Mouse (Mus musculus): ENCODE measurements around the gene Msh5. TPM values are rescaled to one million over a fixed set of nuclear protein-coding genes. Genes with fewer than 3 reads are reported as not detected.
A peak's percentile ranks its signal among the peaks of the same experiment; 100 is the strongest.

Gene Msh5
- polyA plus RNA-seq, 1 experiment from 2014 or later: 3.3 TPM

GRCm38 (mm10) chr17:35024261-35024660 is 22.3 kb downstream of the Msh5 start:
- H3K4me3 ChIP-seq: no peak overlapping the region

DNA sequence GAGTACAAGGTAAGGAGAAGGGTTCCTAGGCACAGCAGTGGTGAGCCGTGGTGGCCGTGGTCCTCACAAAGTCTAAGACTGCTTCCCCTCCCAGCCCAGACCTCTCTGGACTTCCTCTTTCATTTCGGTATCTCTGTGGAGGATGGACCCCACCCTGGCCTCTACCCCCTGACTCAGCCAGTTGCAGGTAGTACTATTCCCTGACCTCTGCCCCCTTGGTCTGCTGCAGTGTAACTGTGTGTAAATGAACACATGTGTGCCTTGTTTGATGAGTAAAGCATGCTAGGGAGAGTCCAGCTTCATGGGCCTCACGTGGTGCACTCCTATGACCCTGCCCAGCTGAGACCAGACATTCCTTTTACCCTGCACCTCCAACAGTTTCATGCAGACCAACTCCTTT is 22.8 kb downstream of the Msh5 start:
- no peaks in the 10 kb centered on the region for H3K36me3 ChIP-seq (replicated peaks)
- no peak overlapping the region for H3K9ac ChIP-seq
- H3K27me3 ChIP-seq (replicated peaks): no peaks in the 10 kb centered on the region
- H3K4me2 ChIP-seq: no peak overlapping the region
- no peak for ATAC-seq (replicated peaks)
- no peak overlapping the region for H3K27ac ChIP-seq
- 81% methylated on average over 4 of the region's 4 CpGs for WGBS
- H3K9me3 ChIP-seq: no peaks in the 10 kb centered on the region
- no peak overlapping the region for H3K4me3 ChIP-seq
- H3K4me1 ChIP-seq: peaks cover 8% of the 10 kb centered on the region

More at GRCm38 (mm10) chr17:35024261-35024660, 22.3 kb downstream of the Msh5 start:
- ATAC-seq (replicated peaks): no peak
- H3K27me3 ChIP-seq (replicated peaks): no peaks in the 10 kb centered on the region
- no peak overlapping the region for H3K9ac ChIP-seq
- H3K4me1 ChIP-seq: peaks cover 8% of the 10 kb centered on the region
- no peaks in the 10 kb centered on the region for H3K36me3 ChIP-seq (replicated peaks)
- H3K27ac ChIP-seq: no peak overlapping the region
- WGBS: 74% methylated on average over 13 of the region's 13 CpGs
- H3K4me2 ChIP-seq: no peak overlapping the region
- H3K9me3 ChIP-seq: no peaks in the 10 kb centered on the region

DNA sequence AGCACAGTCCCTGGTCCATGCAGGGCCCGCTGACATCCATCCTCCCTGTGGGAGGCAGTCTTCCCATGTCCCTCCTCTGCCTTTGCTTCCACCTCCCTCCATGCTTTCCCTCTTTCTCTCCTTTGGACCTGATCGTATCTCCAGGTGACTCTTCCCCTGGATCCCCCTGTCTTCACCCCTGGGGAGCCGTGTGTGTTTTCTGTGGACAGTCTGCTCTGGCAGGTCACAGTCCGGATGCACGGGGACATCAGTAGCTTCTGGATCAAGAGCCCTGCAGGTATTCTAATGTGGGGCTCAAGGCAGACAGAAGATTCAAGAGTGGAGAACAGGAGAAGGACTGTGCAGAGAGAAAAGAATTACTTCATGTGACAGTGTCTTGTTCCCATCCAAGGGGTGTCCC is 23.3 kb downstream of the Msh5 start:
- Histone ChIP-seq H3K9me3 (no peaks in the 10 kb centered on the region), H3K27ac (no peak overlapping the region), H3K36me3 (replicated peaks) (no peaks in the 10 kb centered on the region), H3K9ac (no peak overlapping the region), H3K4me3 (no peak overlapping the region), H3K4me2 (no peak overlapping the region), H3K4me1 (peaks cover 8% of the 10 kb centered on the region), H3K27me3 (replicated peaks) (no peaks in the 10 kb centered on the region)
- 83% methylated on average over 5 of the region's 5 CpGs for WGBS
- ATAC-seq (replicated peaks): no peak

DNA sequence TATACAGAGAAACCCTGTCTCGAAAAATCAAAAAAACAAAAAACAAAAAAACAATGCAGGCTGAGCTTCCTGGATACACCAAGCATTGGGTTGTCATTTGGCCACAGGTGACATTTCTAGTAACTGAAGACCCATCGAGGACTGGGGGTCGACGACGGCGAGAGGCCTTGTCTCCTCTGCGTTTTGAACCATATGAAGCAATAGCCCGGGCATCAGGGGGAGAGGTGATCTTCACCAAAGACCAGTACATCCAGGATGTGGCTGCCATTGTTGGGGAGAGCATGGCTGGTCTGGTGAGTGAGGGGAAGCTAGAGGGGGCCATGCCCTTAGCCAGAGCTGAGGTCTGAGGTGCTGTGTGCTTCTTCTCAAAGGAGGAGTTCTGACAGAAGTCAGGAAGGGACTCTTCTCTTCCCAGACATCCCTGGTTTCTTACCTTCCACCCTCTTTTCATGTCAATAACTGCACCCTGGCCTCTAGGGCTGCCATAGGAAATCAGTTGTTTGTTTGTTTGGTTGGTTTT is 23.9 kb downstream of the Msh5 start:
- Histone ChIP-seq H3K4me1 (peaks cover 8% of the 10 kb centered on the region), H3K4me2 (no peak overlapping the region), H3K27ac (no peak overlapping the region), H3K9me3 (no peaks in the 10 kb centered on the region), H3K4me3 (no peak overlapping the region), H3K27me3 (replicated peaks) (no peaks in the 10 kb centered on the region), H3K9ac (no peak overlapping the region), H3K36me3 (replicated peaks) (no peaks in the 10 kb centered on the region)
- ATAC-seq (replicated peaks): no peak
- WGBS: 93% methylated on average over 8 of the region's 8 CpGs

GRCm38 (mm10) chr17:35021842-35022477 is 24.6 kb downstream of the Msh5 start:
- 47% methylated on average over 6 of the region's 6 CpGs for WGBS
- H3K9ac ChIP-seq: no peak overlapping the region
- no peaks in the 10 kb centered on the region for H3K36me3 ChIP-seq (replicated peaks)
- no peak overlapping the region for H3K4me2 ChIP-seq
- H3K27me3 ChIP-seq (replicated peaks): no peaks in the 10 kb centered on the region
- ATAC-seq (replicated peaks): no peak
- H3K27ac ChIP-seq: no peak overlapping the region
- H3K4me3 ChIP-seq: no peak overlapping the region
- no peaks in the 10 kb centered on the region for H3K9me3 ChIP-seq
- peaks cover 6% of the 10 kb centered on the region for H3K4me1 ChIP-seq

- Histone ChIP-seq H3K9me3 (no peaks in the 10 kb centered on the region), H3K36me3 (replicated peaks) (no peaks in the 10 kb centered on the region), H3K27ac (no peak overlapping the region), H3K4me1 (peaks cover 8% of the 10 kb centered on the region), H3K9ac (no peak overlapping the region), H3K27me3 (replicated peaks) (no peaks in the 10 kb centered on the region), H3K4me3 (no peak overlapping the region), H3K4me2 (peak overlapping the region; percentile 31; the same call in 1 of the 2 replicates)
- peak; percentile 30; the same call in 1 of the 2 replicates for ATAC-seq (replicated peaks)
- 4% methylated on average over 17 of the region's 17 CpGs for WGBS
Measured at GRCm38 (mm10) chr17:35021163-35021808, 25.3 kb downstream of the Msh5 start.

DNA sequence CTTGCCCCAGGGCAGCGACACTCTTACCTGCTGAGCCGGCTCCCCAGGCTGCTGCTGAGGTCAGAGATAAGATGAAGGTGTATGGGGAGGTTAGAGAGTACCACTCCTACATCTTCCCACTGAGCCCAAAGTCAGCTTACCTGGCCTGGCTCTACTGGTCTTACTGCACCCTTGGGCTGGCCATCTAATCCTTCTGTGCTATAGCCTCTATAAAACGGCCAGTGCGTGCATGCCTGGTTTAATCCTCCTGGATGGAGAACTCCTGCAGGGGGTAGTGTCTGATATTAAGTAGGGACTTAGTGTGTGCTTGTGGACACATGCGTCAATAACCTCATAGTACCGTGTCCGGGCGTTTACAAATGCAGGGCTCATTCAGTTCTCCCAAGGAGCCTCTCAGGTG is 26.0 kb downstream of the Msh5 start:
- WGBS: 82% methylated on average over 8 of the region's 8 CpGs
- Histone ChIP-seq H3K4me1 (peaks cover 9% of the 10 kb centered on the region), H3K9ac (no peak overlapping the region), H3K27me3 (replicated peaks) (no peaks in the 10 kb centered on the region), H3K27ac (no peak overlapping the region), H3K4me3 (no peak overlapping the region), H3K9me3 (no peaks in the 10 kb centered on the region), H3K4me2 (no peak overlapping the region), H3K36me3 (replicated peaks) (no peaks in the 10 kb centered on the region; the same call in 1 of the 2 replicates)
- no peak for ATAC-seq (replicated peaks)

- Histone ChIP-seq H3K27ac (no peak overlapping the region), H3K9me3 (no peaks in the 10 kb centered on the region), H3K4me1 (peaks cover 9% of the 10 kb centered on the region), H3K36me3 (replicated peaks) (no peaks in the 10 kb centered on the region; the same call in 1 of the 2 replicates), H3K9ac (no peak overlapping the region), H3K27me3 (replicated peaks) (no peaks in the 10 kb centered on the region), H3K4me2 (no peak overlapping the region), H3K4me3 (no peak overlapping the region)
- no peak for ATAC-seq (replicated peaks)
- WGBS: 78% methylated on average over 11 of the region's 11 CpGs
Measured at GRCm38 (mm10) chr17:35019894-35020293, 26.7 kb downstream of the Msh5 start.

- Histone ChIP-seq H3K27ac (no peak overlapping the region), H3K9me3 (no peaks in the 10 kb centered on the region), H3K4me3 (no peak overlapping the region), H3K9ac (no peak overlapping the region), H3K36me3 (replicated peaks) (peaks cover 13% of the 10 kb centered on the region; the same call in 1 of the 2 replicates), H3K4me2 (no peak overlapping the region), H3K4me1 (peaks cover 9% of the 10 kb centered on the region), H3K27me3 (replicated peaks) (no peaks in the 10 kb centered on the region)
- WGBS: 85% methylated on average over 3 of the region's 3 CpGs
- no peak for ATAC-seq (replicated peaks)
Measured at GRCm38 (mm10) chr17:35018171-35018570, 28.4 kb downstream of the Msh5 start.

GRCm38 (mm10) chr17:35017706-35018030 is 28.9 kb downstream of the Msh5 start:
- H3K4me3 ChIP-seq: no peak overlapping the region
- peaks cover 9% of the 10 kb centered on the region for H3K4me1 ChIP-seq
- WGBS: 75% methylated on average over 14 of the region's 14 CpGs
- H3K27me3 ChIP-seq (replicated peaks): no peaks in the 10 kb centered on the region
- no peak overlapping the region for H3K4me2 ChIP-seq
- H3K9me3 ChIP-seq: no peaks in the 10 kb centered on the region
- H3K9ac ChIP-seq: no peak overlapping the region
- peaks cover 17% of the 10 kb centered on the region; the same call in 1 of the 2 replicates for H3K36me3 ChIP-seq (replicated peaks)
- ATAC-seq (replicated peaks): no peak
- no peak overlapping the region for H3K27ac ChIP-seq

- Histone ChIP-seq H3K9ac (no peak overlapping the region), H3K4me2 (no peak overlapping the region), H3K4me3 (no peak overlapping the region), H3K27me3 (replicated peaks) (no peaks in the 10 kb centered on the region), H3K36me3 (replicated peaks) (peaks cover 23% of the 10 kb centered on the region), H3K9me3 (no peaks in the 10 kb centered on the region), H3K4me1 (peaks cover 9% of the 10 kb centered on the region), H3K27ac (no peak overlapping the region)
- 83% methylated on average over 10 of the region's 10 CpGs for WGBS
- ATAC-seq (replicated peaks): no peak
Measured at GRCm38 (mm10) chr17:35016791-35017705, 29.5 kb downstream of the Msh5 start.

- Histone ChIP-seq H3K36me3 (replicated peaks) (peaks cover 30% of the 10 kb centered on the region), H3K27ac (no peak within 1 kb of the TSS), H3K9me3 (no peaks in the 10 kb centered on the region), H3K4me1 (peaks cover 5% of the 10 kb centered on the region), H3K4me2 (no peak within 1 kb of the TSS), H3K27me3 (replicated peaks) (no peaks in the 10 kb centered on the region), H3K4me3 (no peak within 1 kb of the TSS), H3K9ac (no peak within 1 kb of the TSS)
- 56% methylated on average over 12 of the region's 12 CpGs for WGBS
- 0 out of 2 replicates have a peak, but pooled peaks have one; percentile 28 for ATAC-seq (replicated peaks)
Measured at GRCm38 (mm10) chr17:35016376-35016775, 30.2 kb downstream of the Msh5 start, which contains the start of gene Vwa7. Vwa7 (plus strand) TSS chr17:35016579.
